Mouse (Mus musculus): ENCODE measurements around the gene Ncam1. TPM values are rescaled to one million over a fixed set of nuclear protein-coding genes. Genes with fewer than 3 reads are reported as not detected.

Ncam1 gene
- polyA plus RNA-seq (2014; fragmentation: Illumina TruSeq; extraction: RNeasy Lipid Tissue Mini Kit (QIAGEN cat#74804); ENCODE audit: low read depth, low replicate concordance): 5.3 TPM

DNA sequence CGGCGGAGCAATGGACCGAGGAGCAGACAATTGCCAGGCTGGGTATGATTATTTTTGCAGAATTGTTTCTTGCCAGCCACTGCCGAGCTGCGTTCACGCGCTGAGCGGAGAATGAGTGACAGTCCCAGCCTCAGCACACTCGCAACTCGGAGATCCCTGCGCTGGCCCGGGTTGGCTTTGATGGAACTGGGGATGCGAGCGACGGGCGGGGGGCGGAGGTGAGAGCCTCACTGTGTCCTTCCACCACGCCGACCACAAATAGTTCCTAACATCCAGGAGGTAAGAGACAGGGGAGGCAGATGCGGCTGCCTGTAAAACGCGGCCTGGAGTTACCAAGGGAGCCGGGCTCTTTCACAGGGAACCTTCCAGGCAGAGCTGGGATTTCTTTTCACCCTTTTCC lies at the start of gene Ncam1:
Gene Ncam1, minus strand, starts transcription at position 120 of the 400 bp plus-strand sequence.

DNA sequence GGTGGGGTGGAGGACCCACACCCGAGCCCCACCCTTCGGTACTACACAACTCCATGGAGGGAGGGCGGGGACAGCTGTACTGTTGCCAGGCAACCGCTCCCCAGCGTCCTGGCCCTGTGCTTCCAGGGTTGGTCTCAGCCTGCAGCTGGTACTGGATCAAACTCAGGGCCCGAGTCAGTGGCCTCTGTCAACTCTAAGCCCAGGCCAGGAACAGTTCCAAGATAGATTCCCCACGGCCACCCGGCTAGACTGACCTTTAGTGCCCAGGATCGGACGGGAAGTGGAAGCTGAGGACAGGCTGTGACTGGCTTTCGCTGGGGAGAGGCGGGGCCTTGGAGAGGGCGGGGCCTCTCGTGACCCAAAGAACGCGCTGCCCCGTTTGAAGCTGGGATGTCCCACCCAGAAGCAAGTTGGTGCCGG lies 312.8 kb downstream of the Ncam1 start, which contains the start of gene Ttc12:
Gene Ttc12, minus strand, starts transcription at position 334 of the 420 bp plus-strand sequence.

Data from testis, adult 10 weeks (tissue).